Mouse (Mus musculus) midbrain, embryonic 12.5 days (tissue): ENCODE results near the gene Sptbn4. TPM values are rescaled to one million over a fixed set of nuclear protein-coding genes. Genes with fewer than 3 reads are reported as not detected.

Experiments used
- ATAC-seq: fragments of 200-750 bp; cut with Nextera tagmentation; 2 replicates; pipeline ENCODE4 v1.8.0; 2017; ENCODE audit warnings: low read depth, moderate TSS enrichment, moderate library complexity; ENCODE audit not compliant: low FRiP score
- H3K27ac ChIP-seq: fragments of 300-500 bp; sonication (generic); replicated peaks from 2 replicates; pipeline ENCODE4 v1.5.1; 2016; ENCODE audit warnings: mild to moderate bottlenecking
- H3K27me3 ChIP-seq: fragments of 300-500 bp; sonication (generic); 2 replicates; pipeline ENCODE4 v1.6.1; 2016; ENCODE audit warnings: mild to moderate bottlenecking
- H3K36me3 ChIP-seq: fragments of 300-500 bp; sonication (generic); 2 replicates; pipeline ENCODE4 v1.6.1; 2016
- H3K4me1 ChIP-seq: fragments of 300-500 bp; sonication (generic); 2 replicates; pipeline ENCODE4 v1.6.1; 2016
- H3K4me2 ChIP-seq: fragments of 300-500 bp; sonication (generic); replicated peaks from 2 replicates; pipeline ENCODE4 v1.6.1; 2016; ENCODE audit warnings: mild to moderate bottlenecking, moderate library complexity
- H3K4me3 ChIP-seq: fragments of 300-500 bp; sonication (generic); 2 replicates; pipeline ENCODE4 v1.5.1; 2016; ENCODE audit warnings: mild to moderate bottlenecking
- H3K9ac ChIP-seq: fragments of 300-500 bp; sonication (generic); replicated peaks from 2 replicates; pipeline ENCODE4 v1.6.1; 2016; ENCODE audit warnings: mild to moderate bottlenecking, moderate library complexity
- H3K9me3 ChIP-seq: fragments of 300-500 bp; sonication (generic); 2 replicates; pipeline ENCODE4 v1.6.1; 2016; ENCODE audit warnings: mild to moderate bottlenecking
- WGBS: fragments of 180-500 bp; shearing (Covaris S2); methylation state at CpG from one replicate; pipeline ENCODE4 v1.1.7; 2016; 5-methylcytosine and 5-hydroxymethylcytosine counted together
- polyA plus RNA-seq: library from polyadenylated mRNA; unstranded; fragments of >200 nt; fragmentation: Nextera tagmentation; extraction: Ambion mirVana; gene quantifications from 2 replicates; pipeline ENCODE4 v1.2.1, GENCODE M21; 2016

Sptbn4 gene
- polyA plus RNA-seq, 1 experiment from 2014 or later: 0.78 TPM

GRCm38 (mm10) chr7:27356248-27356647 is 91.2 kb downstream of the Sptbn4 start:
- peak overlapping the region; percentile 78 for H3K4me2 ChIP-seq
- peaks cover 24% of the 10 kb centered on the region for H3K27me3 ChIP-seq
- H3K4me3 ChIP-seq: peak overlapping the region; percentile 79
- H3K27ac ChIP-seq: no peak overlapping the region
- ATAC-seq: peak; percentile 42
- H3K9me3 ChIP-seq: no peaks in the 10 kb centered on the region
- peak overlapping the region; percentile 28; the same call in 1 of the 2 replicates for H3K9ac ChIP-seq
- WGBS: 2% methylated on average over 16 of the region's 16 CpGs
- peaks cover 7% of the 10 kb centered on the region for H3K36me3 ChIP-seq
- H3K4me1 ChIP-seq: peaks cover 17% of the 10 kb centered on the region

DNA sequence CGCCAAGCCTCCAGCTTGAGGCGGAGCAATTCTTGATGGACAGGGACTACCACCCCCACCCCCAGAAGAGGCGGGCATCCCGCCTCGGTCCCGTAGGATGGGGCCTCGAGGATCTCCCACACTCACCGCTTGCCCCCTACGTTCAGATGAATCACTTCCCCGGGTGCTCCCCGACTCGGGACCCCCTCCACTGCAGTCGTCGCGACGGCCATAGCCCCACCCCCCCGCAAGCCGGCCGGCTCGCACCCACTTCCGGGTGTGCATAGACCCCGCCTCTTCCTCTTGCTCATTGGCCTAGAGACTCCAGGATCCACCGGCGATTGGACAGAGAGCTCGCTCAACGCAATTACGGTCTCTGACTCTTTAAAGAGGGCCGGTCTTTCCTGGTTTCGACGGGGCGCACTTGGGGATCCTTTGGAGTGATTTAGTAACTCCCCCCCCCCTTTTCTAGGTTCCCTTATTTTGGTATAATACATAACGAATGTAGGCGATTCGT is 91.7 kb downstream of the Sptbn4 start, which contains the start of gene Shkbp1:
Gene Shkbp1 (minus strand): TSS at position 275 of the 496 bp plus-strand sequence.
- H3K27ac ChIP-seq: peak within 1 kb of the TSS; percentile 25; the same call in 1 of the 2 replicates
- ATAC-seq: peak; percentile 95
- WGBS: 0% methylated on average over 34 of the region's 34 CpGs

GRCm38 (mm10) chr7:27355261-27355660 is 92.2 kb downstream of the Sptbn4 start:
- Histone ChIP-seq H3K4me2 (peak overlapping the region; percentile 78), H3K9ac (peak overlapping the region; percentile 73), H3K36me3 (peaks cover 14% of the 10 kb centered on the region), H3K27me3 (peaks cover 24% of the 10 kb centered on the region), H3K4me1 (peaks cover 17% of the 10 kb centered on the region), H3K9me3 (no peaks in the 10 kb centered on the region), H3K27ac (peak overlapping the region; percentile 25; the same call in 1 of the 2 replicates), H3K4me3 (peak overlapping the region; percentile 79)
- ATAC-seq: no peak; the same call in 1 of the 2 replicates
- WGBS: 11% methylated on average over 13 of the region's 14 CpGs

More for the DNA sequence above, 91.7 kb downstream of the Sptbn4 start, which contains the start of gene Shkbp1:
- H3K27me3 ChIP-seq: peaks cover 24% of the 10 kb centered on the region
- H3K4me2 ChIP-seq: peak within 1 kb of the TSS; percentile 78
- no peaks in the 10 kb centered on the region for H3K9me3 ChIP-seq
- H3K36me3 ChIP-seq: peaks cover 9% of the 10 kb centered on the region
- peak within 1 kb of the TSS; percentile 73 for H3K9ac ChIP-seq
- peaks cover 17% of the 10 kb centered on the region for H3K4me1 ChIP-seq
- peak within 1 kb of the TSS; percentile 79 for H3K4me3 ChIP-seq

DNA sequence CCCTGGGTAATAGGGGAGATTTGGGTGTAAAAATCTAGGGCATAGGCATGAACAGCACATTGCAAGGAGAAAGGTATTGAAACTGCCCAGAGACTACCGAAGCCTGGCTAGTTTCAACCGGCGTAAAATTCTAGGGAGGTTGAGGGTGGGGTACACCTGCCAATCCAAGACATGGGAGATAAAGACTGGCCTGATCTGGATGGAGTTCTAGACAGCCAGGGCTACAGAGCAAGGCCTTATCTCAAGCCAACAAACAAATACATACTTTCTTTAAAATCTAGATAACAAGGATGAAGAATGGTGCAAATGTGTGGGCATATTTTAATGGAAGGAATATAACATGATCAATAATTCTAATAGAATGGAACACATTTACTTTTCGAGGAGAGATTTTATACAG is 92.7 kb downstream of the Sptbn4 start:
- H3K4me2 ChIP-seq: peak overlapping the region; percentile 78
- no peaks in the 10 kb centered on the region for H3K9me3 ChIP-seq
- peak overlapping the region; percentile 79 for H3K4me3 ChIP-seq
- peaks cover 24% of the 10 kb centered on the region for H3K27me3 ChIP-seq
- H3K27ac ChIP-seq: no peak overlapping the region
- peaks cover 17% of the 10 kb centered on the region for H3K4me1 ChIP-seq
- H3K36me3 ChIP-seq: peaks cover 17% of the 10 kb centered on the region
- peak overlapping the region; percentile 73 for H3K9ac ChIP-seq
- ATAC-seq: no peak
- 51% methylated on average over 4 of the region's 4 CpGs for WGBS

GRCm38 (mm10) chr7:27354144-27354543 is 93.3 kb downstream of the Sptbn4 start:
- peaks cover 23% of the 10 kb centered on the region for H3K36me3 ChIP-seq
- no peaks in the 10 kb centered on the region for H3K9me3 ChIP-seq
- peak overlapping the region; percentile 78 for H3K4me2 ChIP-seq
- WGBS: 32% methylated on average over 6 of the region's 6 CpGs
- H3K4me3 ChIP-seq: peak overlapping the region; percentile 79
- no peak for ATAC-seq
- peaks cover 24% of the 10 kb centered on the region for H3K27me3 ChIP-seq
- H3K9ac ChIP-seq: 0 out of 2 replicates have a peak overlapping the region, but pooled peaks have one; percentile 20
- H3K4me1 ChIP-seq: peaks cover 17% of the 10 kb centered on the region
- H3K27ac ChIP-seq: no peak overlapping the region

DNA sequence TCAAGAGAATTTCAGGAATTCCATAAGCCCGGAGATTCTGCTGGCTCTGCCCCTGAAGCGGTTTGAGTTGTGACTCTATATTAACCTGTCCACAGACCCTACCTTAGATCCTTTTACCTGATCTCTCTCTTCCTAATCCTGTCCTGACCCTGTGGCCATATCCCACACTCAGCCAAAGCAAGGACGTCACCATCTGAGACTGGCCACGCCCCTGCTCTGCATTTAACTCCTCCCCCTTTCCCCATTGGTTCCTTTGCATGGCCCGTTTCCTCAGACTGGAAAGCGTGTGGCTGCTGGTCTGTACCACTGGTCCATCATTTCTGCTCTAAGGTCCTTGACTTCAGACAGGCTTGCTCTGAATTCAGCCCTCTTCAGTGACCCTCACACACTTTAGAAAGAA is 102.0 kb downstream of the Sptbn4 start:
- Histone ChIP-seq H3K36me3 (peaks cover 81% of the 10 kb centered on the region), H3K4me3 (no peak overlapping the region), H3K9ac (no peak overlapping the region), H3K27me3 (no peaks in the 10 kb centered on the region), H3K4me2 (no peak overlapping the region), H3K9me3 (no peaks in the 10 kb centered on the region), H3K27ac (no peak overlapping the region), H3K4me1 (no peaks in the 10 kb centered on the region)
- ATAC-seq: no peak
- 18% methylated on average over 6 of the region's 6 CpGs for WGBS

DNA sequence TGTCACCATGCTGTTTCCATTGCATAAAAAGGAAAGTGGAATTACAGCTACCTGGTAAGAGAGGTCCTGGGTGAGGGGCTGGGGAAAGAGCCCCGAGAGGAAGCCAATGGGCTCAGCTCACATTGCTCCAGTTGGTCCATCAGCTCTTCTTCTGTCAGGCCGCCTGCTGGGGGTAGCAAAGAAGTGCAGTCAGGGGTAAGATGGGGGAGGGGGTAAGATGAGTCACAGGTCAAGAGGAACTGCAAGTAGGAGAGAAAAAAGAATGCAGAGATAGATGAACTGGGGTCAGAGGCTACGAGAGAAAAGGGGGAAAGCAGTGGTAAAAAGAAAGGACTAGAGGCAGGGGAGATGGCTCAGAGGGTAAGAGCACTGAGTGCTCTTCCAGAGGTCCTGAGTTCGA is 104.9 kb downstream of the Sptbn4 start:
- peaks cover 55% of the 10 kb centered on the region for H3K36me3 ChIP-seq

GRCm38 (mm10) chr7:27339519-27339918 is 108.0 kb downstream of the Sptbn4 start:
- Histone ChIP-seq H3K4me3 (peak overlapping the region; percentile 21), H3K27ac (no peak overlapping the region), H3K27me3 (peaks cover 49% of the 10 kb centered on the region), H3K36me3 (peaks cover 26% of the 10 kb centered on the region), H3K4me2 (peak overlapping the region; percentile 41), H3K9ac (no peak overlapping the region), H3K4me1 (peaks cover 32% of the 10 kb centered on the region), H3K9me3 (no peaks in the 10 kb centered on the region)
- no peak for ATAC-seq
- 29% methylated on average over 7 of the region's 7 CpGs for WGBS

More for the DNA sequence above, 104.9 kb downstream of the Sptbn4 start:
- WGBS: 39% methylated on average over 4 of the region's 4 CpGs
- no peak overlapping the region for H3K9ac ChIP-seq
- H3K27me3 ChIP-seq: peaks cover 21% of the 10 kb centered on the region
- no peak overlapping the region for H3K4me2 ChIP-seq
- no peak overlapping the region for H3K27ac ChIP-seq
- no peak for ATAC-seq
- H3K4me1 ChIP-seq: peaks cover 8% of the 10 kb centered on the region
- no peak overlapping the region for H3K4me3 ChIP-seq
- no peaks in the 10 kb centered on the region for H3K9me3 ChIP-seq

DNA sequence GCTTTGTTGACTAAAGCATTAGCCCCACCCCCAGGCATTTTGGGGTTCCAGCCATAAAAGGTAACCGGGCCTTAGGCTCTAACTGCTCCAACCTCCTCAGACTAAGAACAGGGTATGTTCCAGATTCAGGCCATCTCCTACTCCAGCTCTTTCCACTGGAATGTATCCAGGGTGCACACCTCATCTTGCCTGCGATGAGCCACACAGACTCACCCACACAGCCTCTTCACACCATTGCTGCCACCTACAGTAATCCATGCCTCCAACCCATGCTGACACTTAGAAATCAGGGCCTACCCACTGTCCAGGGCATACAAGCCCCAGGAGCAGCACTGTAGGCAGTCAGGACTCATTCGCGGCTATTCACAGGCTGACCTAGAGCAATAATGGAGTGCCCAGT is 108.4 kb downstream of the Sptbn4 start:
- peaks cover 22% of the 10 kb centered on the region for H3K36me3 ChIP-seq
- no peak for ATAC-seq
- H3K9ac ChIP-seq: no peak overlapping the region
- H3K4me3 ChIP-seq: peak overlapping the region; percentile 21
- peaks cover 36% of the 10 kb centered on the region for H3K4me1 ChIP-seq
- 71% methylated on average over 4 of the region's 4 CpGs for WGBS
- no peak overlapping the region for H3K27ac ChIP-seq
- H3K4me2 ChIP-seq: peak overlapping the region; percentile 41
- no peaks in the 10 kb centered on the region for H3K9me3 ChIP-seq
- peaks cover 53% of the 10 kb centered on the region for H3K27me3 ChIP-seq

GRCm38 (mm10) chr7:27337175-27337853 is 110.2 kb downstream of the Sptbn4 start, which contains the start of gene Ltbp4:
Ltbp4 (minus strand) TSS chr7:27337692.
- ATAC-seq: peak; percentile 35; the same call in 1 of the 2 replicates
- H3K36me3 ChIP-seq: peaks cover 11% of the 10 kb centered on the region
- H3K9ac ChIP-seq: peak within 1 kb of the TSS; percentile 50; the same call in 1 of the 2 replicates
- peaks cover 71% of the 10 kb centered on the region for H3K27me3 ChIP-seq
- under 1% methylated on average over 36 of the region's 36 CpGs for WGBS
- peaks cover 49% of the 10 kb centered on the region for H3K4me1 ChIP-seq
- no peaks in the 10 kb centered on the region for H3K9me3 ChIP-seq
- no peak within 1 kb of the TSS for H3K27ac ChIP-seq
- peak within 1 kb of the TSS; percentile 42 for H3K4me3 ChIP-seq
- peak within 1 kb of the TSS; percentile 74 for H3K4me2 ChIP-seq

DNA sequence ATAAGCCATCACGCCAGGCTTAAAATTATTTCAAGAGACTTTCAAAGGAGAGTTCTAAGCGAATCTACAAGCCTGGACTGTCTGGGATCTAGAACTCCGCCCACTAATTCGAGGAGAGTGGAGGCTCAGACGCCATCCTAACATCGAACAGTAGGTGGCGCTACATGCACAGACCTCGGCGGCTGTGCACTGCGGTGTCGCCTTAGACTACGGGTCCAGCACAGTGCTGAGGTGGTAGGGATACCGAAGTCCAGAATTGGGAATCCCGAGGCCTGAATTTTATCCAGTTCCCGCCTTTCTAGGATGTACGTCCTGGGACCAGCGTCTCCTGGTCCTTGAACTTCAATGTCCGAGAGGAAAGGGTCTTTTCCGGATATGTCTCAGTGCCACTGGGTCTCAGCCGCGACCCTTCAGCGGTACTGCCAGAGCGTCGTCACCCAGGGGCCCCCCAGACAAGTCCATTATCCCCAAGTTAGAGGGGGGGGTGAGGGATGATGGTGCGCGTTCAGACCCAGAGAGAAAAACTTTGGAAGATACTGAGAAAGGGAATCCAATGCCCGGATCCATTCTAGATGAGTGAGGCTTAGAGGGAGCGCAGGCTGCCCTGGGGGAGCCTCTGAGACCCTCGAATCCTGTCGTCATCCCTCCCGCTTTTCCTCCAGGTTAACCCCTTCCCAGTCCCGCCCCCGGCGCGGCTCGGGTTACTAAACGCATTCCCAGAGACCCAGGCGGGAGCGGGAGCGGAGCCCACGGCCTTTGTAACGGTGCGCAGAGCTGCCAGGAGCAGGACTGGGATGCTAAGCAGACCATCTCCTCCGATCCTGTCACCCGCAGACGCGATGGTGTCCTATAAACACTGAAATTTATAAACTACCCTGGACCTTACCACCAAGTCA is 111.3 kb downstream of the Sptbn4 start:
- peak; percentile 77 for ATAC-seq
- WGBS: 1% methylated on average over 47 of the region's 47 CpGs
- no peak overlapping the region; the same call in 1 of the 2 replicates for H3K9ac ChIP-seq
- no peak overlapping the region for H3K27ac ChIP-seq
- peaks cover 2% of the 10 kb centered on the region for H3K36me3 ChIP-seq
- H3K4me2 ChIP-seq: peak overlapping the region; percentile 74
- peaks cover 83% of the 10 kb centered on the region for H3K27me3 ChIP-seq
- no peaks in the 10 kb centered on the region for H3K9me3 ChIP-seq
- H3K4me1 ChIP-seq: peaks cover 49% of the 10 kb centered on the region
- H3K4me3 ChIP-seq: peak overlapping the region; percentile 42
